Mouse (Mus musculus): Measurements from ENCODE around the gene Rptn. TPM values are rescaled to one million over a fixed set of nuclear protein-coding genes. Genes with fewer than 3 reads are reported as not detected.

The Rptn gene
- polyA plus RNA-seq, 1 experiment from 2014 or later: not detected

- no peak for ATAC-seq (replicated peaks; ENCODE audit: insufficient number of reproducible peaks, low FRiP score, low TSS enrichment, low read depth)
- H3K9ac ChIP-seq (replicated peaks; ENCODE audit: low read length): no peak overlapping the region
- DNase-seq (ENCODE audit: low spot score): no peak
- H3K4me3 ChIP-seq (ENCODE audit: low read depth, low read length): no peak overlapping the region
- H3K27ac ChIP-seq (replicated peaks; ENCODE audit: low read depth, low read length): no peak overlapping the region
- H3K4me1 ChIP-seq (ENCODE audit: control insufficient read depth, insufficient read depth, low read length): no peaks in the 10 kb centered on the region
- H3K27me3 ChIP-seq (ENCODE audit: control insufficient read depth, insufficient read depth, low read length): no peaks in the 10 kb centered on the region
- H3K9me3 ChIP-seq (replicated peaks; ENCODE audit: control insufficient read depth, low read length): no peaks in the 10 kb centered on the region
- H3K36me3 ChIP-seq (replicated peaks; ENCODE audit: control insufficient read depth, insufficient read depth, low read depth, low read length): no peaks in the 10 kb centered on the region
- no peak overlapping the region for H3K4me2 ChIP-seq (ENCODE audit: low read depth, low read length)
- 89% methylated on average over 5 of the region's 5 CpGs for WGBS
Measured at GRCm38 (mm10) chr3:93375601-93376000, 17.9 kb upstream of the Rptn start.

GRCm38 (mm10) chr3:93378146-93378545 lies 15.4 kb upstream of the Rptn start:
- 48% methylated on average over 4 of the region's 4 CpGs for WGBS
- Histone ChIP-seq H3K9me3 (replicated peaks; ENCODE audit: control insufficient read depth, low read length) (no peaks in the 10 kb centered on the region), H3K27ac (replicated peaks; ENCODE audit: low read depth, low read length) (no peak overlapping the region), H3K36me3 (replicated peaks; ENCODE audit: control insufficient read depth, insufficient read depth, low read depth, low read length) (no peaks in the 10 kb centered on the region), H3K9ac (replicated peaks; ENCODE audit: low read length) (no peak overlapping the region), H3K4me1 (ENCODE audit: control insufficient read depth, insufficient read depth, low read length) (no peaks in the 10 kb centered on the region), H3K4me2 (ENCODE audit: low read depth, low read length) (no peak overlapping the region), H3K27me3 (ENCODE audit: control insufficient read depth, insufficient read depth, low read length) (no peaks in the 10 kb centered on the region), H3K4me3 (ENCODE audit: low read depth, low read length) (no peak overlapping the region)
- DNase-seq (ENCODE audit: low spot score) (no peak), ATAC-seq (replicated peaks; ENCODE audit: insufficient number of reproducible peaks, low FRiP score, low TSS enrichment, low read depth) (no peak)

DNA sequence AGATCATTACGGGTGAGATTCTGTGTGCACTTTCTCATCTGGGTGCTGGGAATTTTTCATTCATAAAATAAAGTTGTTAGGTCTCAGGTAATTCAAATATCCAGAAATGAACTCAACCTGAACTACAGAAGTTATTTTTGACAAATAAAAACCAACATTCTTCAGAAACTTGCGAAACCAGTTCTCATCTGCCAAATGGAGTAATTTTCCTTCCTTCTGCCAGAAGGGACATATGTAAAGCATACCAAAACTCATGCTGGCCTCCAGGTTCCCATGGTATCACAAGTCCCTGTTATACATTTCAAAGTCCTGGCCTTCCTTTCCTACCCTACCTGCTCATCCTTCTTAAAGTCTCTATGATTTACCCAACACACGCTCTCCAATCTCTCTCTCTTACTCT lies 10.4 kb downstream of the Rptn start:
- ATAC-seq (replicated peaks; ENCODE audit: insufficient number of reproducible peaks, low FRiP score, low TSS enrichment, low read depth) (no peak), DNase-seq (ENCODE audit: low spot score) (peak; percentile 10)
- Histone ChIP-seq H3K4me3 (ENCODE audit: low read depth, low read length) (no peak overlapping the region), H3K9me3 (replicated peaks; ENCODE audit: control insufficient read depth, low read length) (no peaks in the 10 kb centered on the region), H3K4me1 (ENCODE audit: control insufficient read depth, insufficient read depth, low read length) (no peaks in the 10 kb centered on the region), H3K36me3 (replicated peaks; ENCODE audit: control insufficient read depth, insufficient read depth, low read depth, low read length) (no peaks in the 10 kb centered on the region), H3K9ac (replicated peaks; ENCODE audit: low read length) (no peak overlapping the region), H3K4me2 (ENCODE audit: low read depth, low read length) (no peak overlapping the region), H3K27me3 (ENCODE audit: control insufficient read depth, insufficient read depth, low read length) (no peaks in the 10 kb centered on the region), H3K27ac (replicated peaks; ENCODE audit: low read depth, low read length) (no peak overlapping the region)
- 91% methylated on average over 3 of the region's 3 CpGs for WGBS

DNA sequence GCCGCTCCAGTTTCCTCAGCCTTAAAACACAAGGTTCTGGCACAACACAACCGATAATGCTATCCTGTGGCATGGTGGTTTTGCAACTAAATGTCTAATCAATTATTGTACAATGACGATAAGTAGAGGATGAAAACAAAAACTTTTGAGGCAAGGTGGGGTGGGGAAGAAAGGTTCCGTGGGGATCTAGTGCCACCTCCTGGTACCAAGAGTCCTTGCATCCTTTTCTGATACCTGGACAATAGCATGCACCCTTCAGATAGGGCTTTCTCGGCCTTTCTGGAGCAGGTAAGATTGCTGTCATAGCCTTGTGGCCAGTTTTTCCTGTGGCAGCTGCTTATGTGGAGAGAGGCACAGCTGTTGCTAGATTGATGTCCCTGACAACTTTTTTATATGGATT lies 13.5 kb downstream of the Rptn start:
- H3K4me1 ChIP-seq (ENCODE audit: control insufficient read depth, insufficient read depth, low read length): no peaks in the 10 kb centered on the region
- ATAC-seq (replicated peaks; ENCODE audit: insufficient number of reproducible peaks, low FRiP score, low TSS enrichment, low read depth): no peak
- H3K9ac ChIP-seq (replicated peaks; ENCODE audit: low read length): no peak overlapping the region
- no peak overlapping the region for H3K4me3 ChIP-seq (ENCODE audit: low read depth, low read length)
- H3K27me3 ChIP-seq (ENCODE audit: control insufficient read depth, insufficient read depth, low read length): no peaks in the 10 kb centered on the region
- DNase-seq (ENCODE audit: low spot score): peak; percentile 60
- no peak overlapping the region for H3K27ac ChIP-seq (replicated peaks; ENCODE audit: low read depth, low read length)
- H3K36me3 ChIP-seq (replicated peaks; ENCODE audit: control insufficient read depth, insufficient read depth, low read depth, low read length): no peaks in the 10 kb centered on the region
- H3K9me3 ChIP-seq (replicated peaks; ENCODE audit: control insufficient read depth, low read length): no peaks in the 10 kb centered on the region
- 33% methylated on average over 5 of the region's 5 CpGs for whole genome bisulfite sequencing
- H3K4me2 ChIP-seq (ENCODE audit: low read depth, low read length): no peak overlapping the region

DNA sequence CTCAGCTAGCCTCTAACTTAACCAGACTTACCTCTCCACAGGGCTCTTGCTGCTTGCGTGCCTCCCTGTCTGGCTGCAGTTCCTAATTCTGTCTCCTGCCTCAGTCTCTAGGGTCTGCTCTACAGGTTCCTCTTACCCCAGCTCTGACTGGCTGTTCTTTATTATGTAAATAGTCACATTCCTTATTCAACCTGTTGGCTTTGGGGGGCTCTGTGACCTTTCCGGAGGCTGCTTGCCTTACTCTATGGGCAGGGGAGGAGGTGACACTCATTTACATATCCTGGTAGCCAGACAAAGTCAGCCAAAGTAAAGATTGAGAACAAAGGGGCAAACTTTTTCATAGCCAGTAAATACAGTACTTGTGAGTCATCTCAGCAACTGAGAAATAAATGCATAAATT lies 18.4 kb downstream of the Rptn start:
- H3K4me2 ChIP-seq (ENCODE audit: low read depth, low read length): no peak overlapping the region
- WGBS: 12% methylated on average over 2 of the region's 2 CpGs
- no peak overlapping the region for H3K27ac ChIP-seq (replicated peaks; ENCODE audit: low read depth, low read length)
- H3K9ac ChIP-seq (replicated peaks; ENCODE audit: low read length): no peak overlapping the region
- ATAC-seq (replicated peaks; ENCODE audit: insufficient number of reproducible peaks, low FRiP score, low TSS enrichment, low read depth) (no peak), DNase-seq (ENCODE audit: low spot score) (no peak)
- H3K4me3 ChIP-seq (ENCODE audit: low read depth, low read length): no peak overlapping the region
- H3K27me3 ChIP-seq (ENCODE audit: control insufficient read depth, insufficient read depth, low read length): no peaks in the 10 kb centered on the region
- H3K36me3 ChIP-seq (replicated peaks; ENCODE audit: control insufficient read depth, insufficient read depth, low read depth, low read length): no peaks in the 10 kb centered on the region
- H3K4me1 ChIP-seq (ENCODE audit: control insufficient read depth, insufficient read depth, low read length): no peaks in the 10 kb centered on the region
- no peaks in the 10 kb centered on the region for H3K9me3 ChIP-seq (replicated peaks; ENCODE audit: control insufficient read depth, low read length)

- H3K4me1 ChIP-seq (ENCODE audit: control insufficient read depth, insufficient read depth, low read length): no peaks in the 10 kb centered on the region
- WGBS: 36% methylated on average over 3 of the region's 3 CpGs
- no peak overlapping the region for H3K4me3 ChIP-seq (ENCODE audit: low read depth, low read length)
- no peaks in the 10 kb centered on the region for H3K9me3 ChIP-seq (replicated peaks; ENCODE audit: control insufficient read depth, low read length)
- DNase-seq (ENCODE audit: low spot score) (no peak), ATAC-seq (replicated peaks; ENCODE audit: insufficient number of reproducible peaks, low FRiP score, low TSS enrichment, low read depth) (no peak)
- no peaks in the 10 kb centered on the region for H3K27me3 ChIP-seq (ENCODE audit: control insufficient read depth, insufficient read depth, low read length)
- no peak overlapping the region for H3K9ac ChIP-seq (replicated peaks; ENCODE audit: low read length)
- no peak overlapping the region for H3K27ac ChIP-seq (replicated peaks; ENCODE audit: low read depth, low read length)
- no peaks in the 10 kb centered on the region for H3K36me3 ChIP-seq (replicated peaks; ENCODE audit: control insufficient read depth, insufficient read depth, low read depth, low read length)
- no peak overlapping the region for H3K4me2 ChIP-seq (ENCODE audit: low read depth, low read length)
Measured at GRCm38 (mm10) chr3:93431673-93432072, 38.2 kb downstream of the Rptn start.

- no peak within 1 kb of the TSS for H3K4me3 ChIP-seq (ENCODE audit: low read depth, low read length)
- peaks cover 19% of the 10 kb centered on the region for H3K27me3 ChIP-seq (ENCODE audit: control insufficient read depth, insufficient read depth, low read length)
- no peak within 1 kb of the TSS for H3K4me2 ChIP-seq (ENCODE audit: low read depth, low read length)
- no peak for ATAC-seq (replicated peaks; ENCODE audit: insufficient number of reproducible peaks, low FRiP score, low TSS enrichment, low read depth)
- no peaks in the 10 kb centered on the region for H3K4me1 ChIP-seq (ENCODE audit: control insufficient read depth, insufficient read depth, low read length)
- no peak within 1 kb of the TSS for H3K9ac ChIP-seq (replicated peaks; ENCODE audit: low read length)
- no peak within 1 kb of the TSS for H3K27ac ChIP-seq (replicated peaks; ENCODE audit: low read depth, low read length)
- no peak for DNase-seq (ENCODE audit: low spot score)
- H3K9me3 ChIP-seq (replicated peaks; ENCODE audit: control insufficient read depth, low read length): no peaks in the 10 kb centered on the region
- WGBS: 80% methylated on average over 1 of the region's 1 CpGs
- H3K36me3 ChIP-seq (replicated peaks; ENCODE audit: control insufficient read depth, insufficient read depth, low read depth, low read length): no peaks in the 10 kb centered on the region
Measured at GRCm38 (mm10) chr3:93442030-93442429, 48.5 kb downstream of the Rptn start, which contains the start of gene Tchh. Tchh (plus strand) TSS chr3:93442330.

GRCm38 (mm10) chr3:93443501-93444101 lies 50.1 kb downstream of the Rptn start:
- Histone ChIP-seq H3K27me3 (ENCODE audit: control insufficient read depth, insufficient read depth, low read length) (peaks cover 23% of the 10 kb centered on the region), H3K9ac (replicated peaks; ENCODE audit: low read length) (peak overlapping the region; percentile 28), H3K9me3 (replicated peaks; ENCODE audit: control insufficient read depth, low read length) (no peaks in the 10 kb centered on the region), H3K36me3 (replicated peaks; ENCODE audit: control insufficient read depth, insufficient read depth, low read depth, low read length) (no peaks in the 10 kb centered on the region), H3K4me2 (ENCODE audit: low read depth, low read length) (peak overlapping the region; percentile 85), H3K4me3 (ENCODE audit: low read depth, low read length) (peak overlapping the region; percentile 40), H3K4me1 (ENCODE audit: control insufficient read depth, insufficient read depth, low read length) (no peaks in the 10 kb centered on the region), H3K27ac (replicated peaks; ENCODE audit: low read depth, low read length) (no peak overlapping the region)
- WGBS: under 1% methylated on average over 38 of the region's 38 CpGs
- peak; percentile 41 for DNase-seq (ENCODE audit: low spot score)
- no peak; the same call in 1 of the 2 replicates for ATAC-seq (replicated peaks; ENCODE audit: insufficient number of reproducible peaks, low FRiP score, low TSS enrichment, low read depth)
